Mouse (Mus musculus) gastrocnemius, adult 18-20 months (tissue): ENCODE measurements around the gene Col4a6. TPM values are rescaled to one million over a fixed set of nuclear protein-coding genes. Genes with fewer than 3 reads are reported as not detected.

Experiments
- DNase-seq: peaks from one replicate; pipeline ENCODE4 v3.0.0; 2021; ENCODE audit warnings: low spot score
- long read RNA-seq, 2 experiments: library from polyadenylated mRNA; stranded (forward); transcript quantifications; one replicate each; pipeline ENCODE4 v2.0.0; 2021
- total RNA-seq, 2 experiments: library from RNA; stranded (reverse); gene quantifications; 2 replicates each; pipeline ENCODE4 v1.2.3; 2021

The Col4a6 gene
- total RNA-seq = under 1 TPM; 0.21 TPM
- long read RNA-seq, experiment 1 = 0 reads
- long read RNA-seq, experiment 2 = 0 reads

- no peak for DNase-seq
Measured at GRCm38 (mm10) chrX:141473470-141474302, at the start of gene Col4a6. TSS of gene Col4a6 (minus strand) at chrX:141474076.

GRCm38 (mm10) chrX:141503125-141503524, 29.2 kb upstream of the Col4a6 start:
- DNase-seq = no peak

- no peak for DNase-seq
Measured at GRCm38 (mm10) chrX:141494545-141494944, 20.7 kb upstream of the Col4a6 start.

DNA sequence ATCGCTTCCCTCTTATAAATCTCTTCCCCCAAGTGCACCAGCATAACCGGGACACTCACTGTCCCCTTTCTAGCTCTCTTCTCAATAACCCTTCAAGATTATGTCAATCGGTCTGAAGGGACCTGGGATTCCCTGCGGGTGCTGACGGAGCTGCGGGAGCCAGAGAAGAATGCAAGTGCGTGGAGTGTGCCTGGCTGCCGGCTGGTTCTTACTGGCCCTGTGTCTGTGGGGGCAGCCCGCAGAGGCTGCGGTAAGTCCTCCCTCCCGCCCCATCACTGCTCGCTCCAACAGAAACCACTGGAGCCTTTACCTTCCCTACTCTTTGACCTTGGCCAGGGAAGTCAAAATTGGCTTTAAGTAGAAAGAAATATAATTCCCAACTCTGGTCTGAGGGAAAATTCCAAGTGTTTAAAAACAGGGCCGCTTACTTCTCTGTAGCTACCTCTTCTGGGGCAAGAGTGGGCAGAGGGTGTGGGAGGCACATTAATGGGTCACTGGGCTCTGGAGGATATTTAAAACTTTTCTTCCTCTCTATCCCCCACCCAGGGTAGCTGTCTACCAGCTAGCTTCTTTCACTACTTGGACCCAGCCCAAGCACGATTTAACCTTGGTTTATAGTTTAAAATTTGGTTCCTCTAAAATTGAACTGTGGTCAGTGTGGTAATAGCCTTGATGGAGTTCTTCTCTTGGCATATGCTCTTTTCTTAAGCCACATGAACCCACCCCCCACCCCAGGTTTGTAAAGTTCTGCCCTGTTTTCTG, 1.9 kb upstream of the Col4a6 start:
- no peak for DNase-seq

GRCm38 (mm10) chrX:141475110-141475509, 1.2 kb upstream of the Col4a6 start, which contains the start of gene Col4a5:
TSS of gene Col4a5 (plus strand) at chrX:141475385.
- DNase-seq = peak; percentile 32

DNA sequence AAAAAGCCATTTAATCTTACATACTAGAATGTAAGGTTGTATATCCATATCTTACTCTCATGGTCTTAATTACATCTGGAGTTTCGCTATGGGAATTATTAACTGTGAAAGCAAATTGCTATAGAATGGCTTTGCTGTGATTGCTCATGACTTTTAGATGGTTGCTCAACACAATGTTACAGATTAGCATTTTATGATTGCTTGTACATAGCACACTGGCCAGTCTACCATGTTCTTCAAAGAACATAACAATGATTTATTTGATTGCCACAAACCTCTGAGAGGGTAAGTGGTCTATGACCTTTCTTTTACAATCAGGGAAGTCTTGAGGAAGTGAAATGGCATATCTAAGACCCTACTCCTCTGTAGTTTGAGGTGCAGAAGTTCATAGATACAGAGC, 25.9 kb downstream of the Col4a6 start:
- no peak for DNase-seq

DNA sequence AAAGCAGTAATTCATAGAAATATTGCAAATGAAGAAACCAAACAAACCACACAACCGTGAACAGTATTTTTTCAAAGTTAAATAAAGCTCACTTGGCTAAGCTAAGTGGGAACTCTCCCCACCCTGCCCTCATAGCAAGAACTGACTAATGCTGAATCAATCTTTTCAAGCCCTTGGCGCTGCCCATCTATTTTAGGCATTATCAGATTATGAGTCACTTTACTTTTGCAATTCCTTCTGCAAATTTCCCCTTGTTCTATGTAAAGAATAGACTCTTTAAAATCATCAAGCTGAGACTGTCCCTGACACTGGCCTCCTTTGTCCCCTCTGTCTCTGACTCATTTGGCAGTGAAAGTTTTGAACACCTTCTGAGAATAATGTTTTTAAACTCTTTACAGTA, 34.5 kb downstream of the Col4a6 start:
- no peak for DNase-seq

GRCm38 (mm10) chrX:141436780-141437179, 37.1 kb downstream of the Col4a6 start:
- no peak for DNase-seq

DNA sequence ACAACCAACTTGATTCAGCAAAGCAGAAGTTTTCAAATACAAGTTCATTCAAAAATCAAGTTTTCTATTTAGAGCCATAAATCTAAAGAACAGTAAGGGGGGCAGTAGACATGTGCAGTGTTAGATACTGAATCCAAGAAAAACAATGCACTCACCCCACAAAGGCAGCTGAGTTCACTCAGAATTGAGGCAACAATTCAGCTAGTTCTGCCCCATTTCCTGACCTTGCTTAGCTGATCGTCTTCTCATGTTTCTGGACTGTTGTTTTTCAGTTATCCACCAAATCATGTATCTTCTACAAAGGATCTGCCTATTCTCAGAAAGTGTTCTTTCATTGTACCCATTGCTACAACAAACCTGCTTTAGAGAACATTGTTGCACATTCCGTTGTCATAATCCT, 58.6 kb downstream of the Col4a6 start:
- DNase-seq = no peak

GRCm38 (mm10) chrX:141396243-141396642, 77.6 kb downstream of the Col4a6 start:
- DNase-seq = no peak

DNA sequence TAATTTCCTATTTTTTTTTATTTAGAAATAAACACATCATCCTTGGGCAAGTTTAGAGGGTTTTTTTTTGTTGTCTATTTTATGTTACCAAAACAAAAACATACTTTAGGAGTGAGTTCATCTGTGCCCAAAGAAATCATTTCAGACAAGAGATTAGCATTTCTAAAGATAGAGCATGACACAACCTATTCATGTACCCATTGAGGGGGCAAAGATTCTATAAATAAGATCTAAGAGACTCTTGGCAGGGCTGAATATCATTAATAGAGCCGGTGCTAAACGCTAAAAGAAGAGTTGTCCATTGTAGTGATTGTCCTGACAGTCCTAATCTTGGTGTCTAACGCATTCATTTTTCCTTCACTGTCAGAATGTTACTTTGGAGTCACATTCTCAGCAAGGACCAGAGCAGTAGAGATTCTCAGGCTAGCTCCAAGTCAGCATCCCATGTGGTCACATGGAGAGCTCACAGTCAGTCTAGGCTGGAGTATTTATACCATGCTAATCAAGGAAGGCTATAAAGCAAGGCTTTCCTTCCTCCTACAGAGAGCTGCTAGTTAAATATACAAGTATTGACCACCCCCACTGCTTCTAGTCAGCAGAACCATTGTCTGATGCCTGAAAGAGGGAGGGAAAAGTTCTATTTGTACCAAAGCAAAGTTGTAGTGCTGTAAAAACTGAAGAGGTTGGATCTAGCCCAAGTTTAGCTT, 88.3 kb downstream of the Col4a6 start:
- no peak for DNase-seq

GRCm38 (mm10) chrX:141384632-141385031, 89.2 kb downstream of the Col4a6 start:
- DNase-seq = no peak

GRCm38 (mm10) chrX:141370276-141370675, 103.6 kb downstream of the Col4a6 start:
- peak; percentile 3 for DNase-seq

- DNase-seq = peak; percentile 8
Measured at GRCm38 (mm10) chrX:141363331-141363730, 110.5 kb downstream of the Col4a6 start.

DNA sequence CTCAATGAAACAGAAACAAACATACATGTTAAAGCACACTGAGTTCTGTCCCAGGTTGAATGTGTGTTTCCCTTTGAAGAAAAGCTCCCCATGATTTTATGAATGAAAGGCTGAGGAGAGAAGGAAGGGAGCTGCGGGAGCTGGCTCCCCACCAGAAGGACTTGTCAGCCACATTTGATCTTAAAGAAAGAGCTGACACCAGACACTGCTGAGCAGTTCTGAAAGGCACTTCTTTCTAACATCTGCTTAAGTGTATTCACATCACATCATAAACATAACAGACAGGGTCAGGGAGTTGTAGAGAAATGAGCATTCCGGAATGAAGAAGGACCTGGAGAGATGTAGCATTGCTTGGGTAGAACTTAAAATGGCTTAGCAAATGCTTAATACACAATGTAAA, 132.5 kb downstream of the Col4a6 start:
- DNase-seq = no peak

GRCm38 (mm10) chrX:141328044-141328443, 145.8 kb downstream of the Col4a6 start:
- DNase-seq = no peak

GRCm38 (mm10) chrX:141324201-141324600, 149.7 kb downstream of the Col4a6 start:
- DNase-seq = peak; percentile 1

DNA sequence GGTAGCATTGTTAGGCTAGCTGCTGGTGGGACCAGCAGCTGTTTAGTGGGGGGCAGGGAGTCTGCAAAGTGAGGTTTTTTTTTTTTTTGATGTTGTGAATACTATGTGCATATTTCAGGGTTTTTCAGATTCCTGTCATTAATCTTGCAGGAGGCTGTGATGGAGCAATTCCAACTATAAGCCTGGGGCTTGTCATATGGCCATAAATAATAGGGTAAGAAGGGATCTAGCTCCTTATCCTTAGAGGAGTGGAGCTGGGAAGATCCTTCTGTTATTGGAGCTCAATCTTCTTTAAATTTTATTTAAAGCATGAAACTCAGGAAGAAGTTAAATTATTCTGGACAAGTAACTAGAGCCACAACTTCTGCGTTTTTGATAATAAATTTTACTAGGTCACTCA, 157.7 kb downstream of the Col4a6 start:
- no peak for DNase-seq

DNA sequence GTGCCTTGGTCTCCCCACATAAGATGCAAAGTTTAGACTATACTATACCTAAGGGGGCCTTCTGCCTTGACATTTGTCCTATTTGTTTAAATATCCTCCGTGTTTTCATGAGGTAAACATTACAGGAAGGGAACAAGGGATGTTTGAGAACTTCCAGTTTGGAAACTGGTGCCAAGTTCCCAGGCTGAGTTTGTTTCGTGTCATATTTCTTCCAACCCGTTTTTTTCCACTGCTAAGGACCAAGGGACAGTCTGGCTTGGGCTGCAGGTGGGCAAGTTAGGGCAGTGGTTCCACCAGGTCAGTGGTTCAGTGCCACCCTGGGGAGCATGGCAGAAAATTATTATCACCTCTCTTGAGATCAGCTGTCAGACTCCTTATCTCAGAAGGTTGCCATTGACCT, 158.1 kb downstream of the Col4a6 start:
- no peak for DNase-seq

- no peak for DNase-seq
Measured at GRCm38 (mm10) chrX:141292702-141293462, 181.0 kb downstream of the Col4a6 start.

GRCm38 (mm10) chrX:141276397-141276796, 197.5 kb downstream of the Col4a6 start:
- DNase-seq = no peak
